Mouse (Mus musculus) small intestine, adult 2 months (tissue): ENCODE measurements around the gene Pdlim5. TPM values are rescaled to one million over a fixed set of nuclear protein-coding genes. Genes with fewer than 3 reads are reported as not detected.

ENCODE experiments used
- H3K27ac ChIP-seq: fragments of 200-500 bp; 2 replicates; pipeline ENCODE4 v1.5.1; 2012; ENCODE audit warnings: low read depth, low read length, control low read depth, inconsistent platforms; ENCODE audit not compliant: insufficient read depth
- H3K27me3 ChIP-seq: fragments of 200-500 bp; 2 replicates; pipeline ENCODE4 v1.6.1; 2012; ENCODE audit warnings: mild to moderate bottlenecking, moderate library complexity, low read length, inconsistent platforms; ENCODE audit not compliant: control insufficient read depth, insufficient read depth
- H3K36me3 ChIP-seq: fragments of 200-500 bp; 2 replicates; pipeline ENCODE4 v1.6.1; 2012; ENCODE audit warnings: mild to moderate bottlenecking, low read length, control low read depth, inconsistent platforms; ENCODE audit not compliant: control insufficient read depth, insufficient read depth
- H3K4me1 ChIP-seq: fragments of 200-500 bp; 2 replicates; pipeline ENCODE4 v1.6.1; 2012; ENCODE audit warnings: low read length, inconsistent platforms, mixed read lengths; ENCODE audit not compliant: control insufficient read depth, insufficient read depth, insufficient read length
- H3K4me3 ChIP-seq: fragments of 200-500 bp; 2 replicates; pipeline ENCODE4 v1.5.1; 2012; ENCODE audit warnings: low read depth, mild to moderate bottlenecking, control low read depth, inconsistent platforms, low read length, moderate library complexity
- CTCF ChIP-seq: fragments of 200-500 bp; IDR thresholded peaks from 2 replicates; pipeline ENCODE4 v1.5.1; 2012; ENCODE audit warnings: low read depth, mild to moderate bottlenecking, control low read depth, inconsistent platforms, low read length, moderate library complexity, mixed read lengths; ENCODE audit not compliant: insufficient replicate concordance, insufficient read length; ENCODE audit errors: extremely low read depth
- POLR2A ChIP-seq: fragments of 200-500 bp; IDR thresholded peaks from 2 replicates; pipeline ENCODE4 v1.6.1; 2012; ENCODE audit warnings: low read depth, mild to moderate bottlenecking, control low read depth, inconsistent platforms, low read length, moderate library complexity
- WGBS: fragments of 180-500 bp; shearing (Covaris S2); methylation state at CpG from one replicate; pipeline ENCODE4 v1.1.7; 2018; 5-methylcytosine and 5-hydroxymethylcytosine counted together
- polyA plus RNA-seq: library from polyadenylated mRNA; depleted of rRNA; stranded (reverse); fragments of >200 nt; gene quantifications from 2 replicates; pipeline ENCODE4 v1.2.3, GENCODE M21; 2012

The Pdlim5 gene
- polyA plus RNA-seq, 1 experiment = 63.1 TPM

GRCm38 (mm10) chr3:142239298-142239697 lies 156.2 kb downstream of the Pdlim5 start:
- no peaks in the 10 kb centered on the region for H3K4me1 ChIP-seq
- peaks cover 27% of the 10 kb centered on the region for H3K36me3 ChIP-seq
- WGBS = 96% methylated on average over 2 of the region's 2 CpGs
- H3K4me3 ChIP-seq = no peak overlapping the region
- TF ChIP-seq POLR2A (no peak), CTCF (no peak)
- H3K27ac ChIP-seq = no peak overlapping the region
- no peaks in the 10 kb centered on the region for H3K27me3 ChIP-seq

DNA sequence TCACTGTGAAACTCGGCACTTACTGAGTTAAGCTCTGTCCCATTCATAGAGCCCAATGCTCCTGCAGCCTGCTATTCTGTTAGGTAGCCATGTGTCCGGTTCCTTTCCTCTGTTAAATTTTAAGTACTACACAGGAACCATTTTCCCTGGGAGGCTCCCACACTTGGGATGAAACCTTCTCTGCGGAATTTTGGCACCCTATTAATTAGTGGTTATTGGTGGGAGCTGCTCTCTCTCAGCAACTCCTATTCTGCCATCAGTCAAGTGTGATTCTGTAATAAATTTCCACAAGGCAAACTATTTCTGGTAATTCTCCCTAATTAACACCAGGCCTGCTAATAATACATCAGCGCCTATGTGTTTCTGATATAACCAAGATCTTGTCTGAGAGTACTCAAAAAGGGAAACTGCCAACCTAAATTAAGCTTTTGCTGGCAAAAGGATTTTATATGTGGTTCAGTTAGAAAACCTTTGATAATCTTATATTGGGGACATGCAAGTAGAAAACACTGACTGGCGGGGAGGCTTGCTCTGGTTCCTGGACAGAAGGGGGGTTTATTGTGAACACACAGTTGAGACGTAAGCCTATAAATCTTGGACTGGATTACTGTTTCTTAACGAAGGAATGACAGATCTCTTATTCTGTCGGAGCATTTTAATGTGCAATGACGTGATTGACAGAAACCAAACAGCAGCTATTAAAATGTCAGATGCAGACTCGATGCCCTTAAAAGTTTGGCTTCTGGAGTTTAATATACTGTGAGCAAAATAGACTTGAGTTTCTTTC lies 157.0 kb downstream of the Pdlim5 start:
- 91% methylated on average over 10 of the region's 10 CpGs for WGBS
- Histone ChIP-seq H3K27me3 (no peaks in the 10 kb centered on the region), H3K36me3 (peaks cover 23% of the 10 kb centered on the region), H3K4me1 (no peaks in the 10 kb centered on the region), H3K27ac (no peak overlapping the region), H3K4me3 (no peak overlapping the region)
- no peak for TF ChIP-seq POLR2A
- no peak for TF ChIP-seq CTCF

DNA sequence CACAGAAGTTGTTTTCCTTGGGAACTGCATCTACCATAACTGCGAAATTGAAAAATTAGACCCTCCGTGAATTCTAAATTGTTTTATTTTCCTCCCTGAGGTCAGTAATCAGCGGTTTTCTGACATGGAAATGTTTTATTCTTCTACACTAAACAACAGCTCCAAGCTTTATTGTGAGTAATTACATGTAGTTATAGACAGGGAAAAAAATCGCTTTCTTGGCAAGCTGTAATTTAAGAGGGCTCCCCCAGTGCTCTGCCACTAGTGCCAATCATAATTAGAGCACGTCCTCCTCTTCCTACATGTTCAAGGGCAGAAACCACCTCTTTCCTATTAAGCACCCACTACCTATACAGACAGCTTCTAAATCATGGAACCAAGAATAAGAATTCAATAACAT lies 157.9 kb downstream of the Pdlim5 start:
- Histone ChIP-seq H3K27ac (no peak overlapping the region), H3K4me3 (no peak overlapping the region), H3K4me1 (no peaks in the 10 kb centered on the region), H3K36me3 (peaks cover 20% of the 10 kb centered on the region), H3K27me3 (no peaks in the 10 kb centered on the region)
- TF ChIP-seq CTCF (no peak), POLR2A (no peak)
- 92% methylated on average over 5 of the region's 5 CpGs for WGBS

GRCm38 (mm10) chr3:142233606-142234465 lies 161.7 kb downstream of the Pdlim5 start:
- WGBS = 94% methylated on average over 16 of the region's 16 CpGs
- H3K27ac ChIP-seq = no peak overlapping the region
- H3K36me3 ChIP-seq = peaks cover 4% of the 10 kb centered on the region; the same call in 1 of the 2 replicates
- H3K27me3 ChIP-seq = no peaks in the 10 kb centered on the region
- H3K4me3 ChIP-seq = no peak overlapping the region
- no peaks in the 10 kb centered on the region for H3K4me1 ChIP-seq
- TF ChIP-seq POLR2A (no peak), CTCF (no peak)

- Histone ChIP-seq H3K27me3 (no peaks in the 10 kb centered on the region), H3K36me3 (no peaks in the 10 kb centered on the region), H3K4me1 (no peaks in the 10 kb centered on the region), H3K27ac (no peak overlapping the region), H3K4me3 (no peak overlapping the region)
- TF ChIP-seq POLR2A (no peak), CTCF (no peak)
- WGBS = 88% methylated on average over 7 of the region's 7 CpGs
Observed at GRCm38 (mm10) chr3:142228665-142229064, 166.8 kb downstream of the Pdlim5 start.

DNA sequence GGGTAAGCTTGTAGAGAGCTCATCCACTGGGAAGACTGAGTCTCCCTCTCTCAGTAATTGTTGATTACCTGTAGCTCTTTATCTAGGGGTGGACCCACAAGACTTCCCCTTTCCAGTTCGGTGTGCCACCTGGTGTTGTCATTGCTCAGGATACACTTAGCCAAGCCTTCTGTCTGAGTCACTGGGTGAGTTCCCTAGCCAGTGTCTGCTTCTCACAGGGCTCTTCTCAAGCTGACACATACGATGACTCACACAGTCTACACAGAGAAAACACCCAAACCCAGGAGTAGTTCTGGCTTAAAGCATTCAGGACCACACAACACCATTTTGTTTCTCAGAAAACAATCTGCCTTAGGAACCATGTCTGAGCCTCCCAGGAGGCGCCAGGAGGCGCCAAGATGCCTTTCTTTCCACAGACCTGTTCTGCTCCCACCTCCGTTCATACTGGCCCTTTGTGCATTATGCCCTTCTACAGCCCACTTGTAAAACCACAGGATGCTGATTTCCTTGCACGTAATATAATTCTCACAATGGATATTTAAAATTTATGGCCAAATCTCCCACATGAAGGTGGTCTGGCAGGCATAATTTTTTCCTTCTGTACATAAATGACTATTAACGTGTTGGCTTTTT lies 172.9 kb downstream of the Pdlim5 start:
- TF ChIP-seq POLR2A (no peak), CTCF (no peak)
- WGBS = 81% methylated on average over 7 of the region's 7 CpGs
- H3K4me3 ChIP-seq = no peak overlapping the region
- no peak overlapping the region for H3K27ac ChIP-seq
- H3K36me3 ChIP-seq = no peaks in the 10 kb centered on the region
- H3K27me3 ChIP-seq = no peaks in the 10 kb centered on the region
- no peaks in the 10 kb centered on the region for H3K4me1 ChIP-seq

DNA sequence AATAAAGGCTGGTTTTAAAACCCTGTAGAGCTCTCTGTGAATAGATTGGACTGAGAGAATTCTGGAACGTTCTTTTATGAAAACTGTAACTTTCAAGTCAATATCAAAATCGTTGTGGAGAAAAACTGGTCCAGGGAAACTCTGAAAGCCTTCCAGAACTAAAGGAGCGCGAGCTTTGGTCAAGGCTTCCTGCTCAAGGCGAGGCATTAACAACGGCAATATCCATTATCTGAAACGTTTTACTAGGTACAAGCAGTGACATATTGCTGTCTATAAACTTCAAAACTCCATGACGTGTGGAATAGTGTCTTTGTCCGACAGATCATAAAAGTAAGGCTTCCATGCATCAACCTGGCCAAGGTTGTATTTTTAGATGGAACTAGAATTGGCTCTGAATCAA lies 175.6 kb downstream of the Pdlim5 start:
- no peaks in the 10 kb centered on the region for H3K27me3 ChIP-seq
- H3K4me3 ChIP-seq = no peak overlapping the region
- no peak overlapping the region for H3K27ac ChIP-seq
- 42% methylated on average over 9 of the region's 9 CpGs for WGBS
- no peaks in the 10 kb centered on the region for H3K36me3 ChIP-seq
- H3K4me1 ChIP-seq = no peaks in the 10 kb centered on the region
- TF ChIP-seq CTCF (no peak), POLR2A (no peak)
